In genomic region chr10:75491936-75492262, GRCm38 (mm10) we compare ENCODE assay signal across 23 mouse cellular contexts. TPM values are rescaled to one million over a fixed set of nuclear protein-coding genes. Genes with fewer than 3 reads are reported as not detected.
A peak's percentile ranks its signal among the peaks of the same experiment; 100 is the strongest.
DNase-seq lines count a peak whose midpoint lies in the region; ATAC-seq and TF ChIP-seq lines count a peak whose summit lies in the region.
"Had no signal": no experiment of that assay in that cellular context is flagged by ENCODE, and none has a peak within 500 bp of the region (broad histone marks: within the 10 kb centered on the region; RNA-seq: fewer than 3 reads in every experiment).

No protein-coding gene starts in this region.

- no peak for TF ChIP-seq EP300 in liver, postnatal 0 days (IDR thresholded peaks at IDR 0.05; ENCODE audit: low read depth)

- H3K27me3 ChIP-seq in liver, adult 2 months (ENCODE audit: control insufficient read depth, insufficient read depth, low read length), result no peaks in the 10 kb centered on the region
- no peaks in the 10 kb centered on the region for H3K27me3 ChIP-seq in liver, postnatal 0 days (ENCODE audit: insufficient read depth, low read length)
- H3K27me3 ChIP-seq in forebrain, postnatal 0 days (ENCODE audit: insufficient read depth, low read length), result no peaks in the 10 kb centered on the region
- H3K27me3 ChIP-seq: liver, embryonic 12.5 days; midbrain, embryonic 13.5 days had no signal

- H3K9ac ChIP-seq in liver, adult 2 months (ENCODE audit: low read depth, low read length), result no peak overlapping the region
- no peak overlapping the region for H3K9ac ChIP-seq in liver, postnatal 0 days (replicated peaks)
- H3K9ac ChIP-seq in forebrain, postnatal 0 days, result no peak overlapping the region
- H3K9ac ChIP-seq: liver, embryonic 12.5 days; lung, embryonic 14.5 days; midbrain, embryonic 13.5 days had no signal

- H3K79me2 ChIP-seq in liver, adult 2 months (ENCODE audit: control insufficient read depth, insufficient read depth, low read length), result no peaks in the 10 kb centered on the region

- ATAC-seq in liver, postnatal 0 days, result no peak
- peak; percentile 59 for ATAC-seq in megakaryocyte progenitor cell, adult 5-6 weeks (replicated peaks; ENCODE audit: poor library complexity)
- ATAC-seq in forebrain, postnatal 0 days, result no peak
- ATAC-seq: hindbrain, embryonic 16.5 days; liver, embryonic 12.5 days; midbrain, embryonic 13.5 days had no signal

- peak; percentile 18 for DNase-seq in liver, adult 2 months (ENCODE audit: extremely low read depth, low read depth, low spot score)
- no peak for DNase-seq in liver, postnatal 0 days
- DNase-seq in CD4-positive helper T cell, adult 2 months (ENCODE audit: low read depth, low spot score), result peak; percentile 65
- no peak for DNase-seq in forebrain, postnatal 0 days
- DNase-seq in left cerebral cortex, postnatal 36 days (ENCODE audit: low spot score in 2 of 2), result no peak
- no peak for DNase-seq in kidney, adult 9 months
- DNase-seq: adrenal gland, postnatal 10 days; cerebellum, adult 11-12 months; cerebellum, postnatal 36 days; heart, adult 2 months; heart, postnatal 36 days; kidney, adult 11 months; kidney, postnatal 25 days; lung, embryonic 14.5 days; right cerebral cortex, postnatal 14 days had no signal

- H3K4me2 ChIP-seq in liver, postnatal 0 days (ENCODE audit: low read depth, low read length), result no peak overlapping the region
- H3K4me2 ChIP-seq in forebrain, postnatal 0 days (ENCODE audit: low read depth), result no peak overlapping the region
- H3K4me2 ChIP-seq: liver, embryonic 12.5 days; lung, embryonic 14.5 days; midbrain, embryonic 13.5 days had no signal

- no peak overlapping the region for H3K27ac ChIP-seq in liver, adult 2 months (replicated peaks; ENCODE audit: insufficient read depth, low read depth, low read length)
- H3K27ac ChIP-seq in liver, postnatal 0 days (ENCODE audit: low read depth), result no peak overlapping the region
- peak overlapping the region; percentile 25 for H3K27ac ChIP-seq in bone marrow macrophage, adult 2 months (ENCODE audit: insufficient read depth, low read depth, low read length)
- H3K27ac ChIP-seq in forebrain, postnatal 0 days (ENCODE audit: low read depth, low read length), result no peak overlapping the region
- H3K27ac ChIP-seq: forebrain, embryonic 10.5 days; heart, adult 2 months; liver, embryonic 12.5 days; macrophage; midbrain, embryonic 13.5 days; stomach, postnatal 0 days had no signal

- no peaks in the 10 kb centered on the region for H3K9me3 ChIP-seq in liver, postnatal 0 days (ENCODE audit: low read length)
- H3K9me3 ChIP-seq in forebrain, postnatal 0 days (ENCODE audit: low read length), result no peaks in the 10 kb centered on the region
- H3K9me3 ChIP-seq: forebrain, embryonic 10.5 days; liver, embryonic 12.5 days; midbrain, embryonic 13.5 days had no signal

- H3K4me3 ChIP-seq in liver, adult 2 months (ENCODE audit: insufficient read depth, low read depth, low read length), result no peak overlapping the region
- H3K4me3 ChIP-seq in liver, postnatal 0 days (ENCODE audit: low read depth, low read length), result no peak overlapping the region
- H3K4me3 ChIP-seq in bone marrow macrophage, adult 2 months (ENCODE audit: insufficient read depth, low read length), result no peak overlapping the region
- H3K4me3 ChIP-seq in forebrain, postnatal 0 days (ENCODE audit: low read depth, low read length), result no peak overlapping the region
- H3K4me3 ChIP-seq: forebrain, embryonic 10.5 days; heart, adult 2 months; liver, embryonic 12.5 days; midbrain, embryonic 13.5 days had no signal

- no peak for TF ChIP-seq POLR2A in liver, adult 2 months (IDR thresholded peaks at IDR 0.05; ENCODE audit: extremely low read depth, insufficient read depth, low read length)
- no peak for TF ChIP-seq POLR2A in bone marrow macrophage, adult 2 months (IDR thresholded peaks at IDR 0.05; ENCODE audit: borderline replicate concordance, low read depth, low read length)

- H3K36me3 ChIP-seq in liver, adult 2 months (ENCODE audit: control insufficient read depth, insufficient read depth, low read length), result no peaks in the 10 kb centered on the region
- no peaks in the 10 kb centered on the region for H3K36me3 ChIP-seq in liver, postnatal 0 days (replicated peaks; ENCODE audit: insufficient read depth, low read length)
- H3K36me3 ChIP-seq in forebrain, postnatal 0 days (ENCODE audit: insufficient read depth), result no peaks in the 10 kb centered on the region
- H3K36me3 ChIP-seq: forebrain, embryonic 10.5 days; liver, embryonic 12.5 days; midbrain, embryonic 13.5 days had no signal

- WGBS in liver, adult 2 months, result 61% methylated on average over 2 of the region's 2 CpGs
- WGBS in liver, postnatal 0 days (ENCODE audit: insufficient replicate concordance), result 16% methylated on average over 2 of the region's 2 CpGs
- WGBS in forebrain, postnatal 0 days, result 76% methylated on average over 2 of the region's 2 CpGs

- peaks cover 10% of the 10 kb centered on the region; the same call in 1 of the 2 replicates for H3K4me1 ChIP-seq in liver, adult 2 months (ENCODE audit: control insufficient read depth, insufficient read depth, low read length)
- no peaks in the 10 kb centered on the region for H3K4me1 ChIP-seq in liver, postnatal 0 days (ENCODE audit: insufficient read depth)
- H3K4me1 ChIP-seq in bone marrow macrophage, adult 2 months (ENCODE audit: control insufficient read depth, insufficient read depth, low read length), result peaks cover 30% of the 10 kb centered on the region
- H3K4me1 ChIP-seq in forebrain, postnatal 0 days (ENCODE audit: insufficient read depth), result no peaks in the 10 kb centered on the region
- H3K4me1 ChIP-seq: forebrain, embryonic 10.5 days; midbrain, embryonic 13.5 days had no signal

- intact Hi-C loops in left cerebral cortex, postnatal 36 days (cut with DNase I), result no loop called here

- no peak for TF ChIP-seq CTCF in liver, adult 2 months (IDR thresholded peaks at IDR 0.05; ENCODE audit: low read depth, low read length)
- no peak for TF ChIP-seq CTCF in liver, postnatal 0 days (IDR thresholded peaks at IDR 0.05; ENCODE audit: low read depth)
- TF ChIP-seq CTCF in bone marrow macrophage, adult 2 months (IDR thresholded peaks at IDR 0.05; ENCODE audit: low read depth, low read length), result no peak
- TF ChIP-seq CTCF in forebrain, postnatal 0 days (IDR thresholded peaks at IDR 0.05; ENCODE audit: low read depth), result no peak

RNA-seq across cellular contexts. Expression of gene Snrpd3, which starts 25.5 kb away (rescaled TPM):
- total RNA-seq in liver, adult 2 months (2014; rRNA removed), result 26.6 and 29.1 TPM in 2 replicates
- 12.5 and 21.0 TPM in 2 replicates for polyA plus RNA-seq in liver, adult 2 months (2012; rRNA removed)
- polyA plus RNA-seq in liver, postnatal 0 days (2015; fragmentation: Nextera tagmentation; extraction: Ambion mirVana), result 51.9 and 58.8 TPM in 2 replicates
- polyA plus RNA-seq in bone marrow macrophage, adult 2 months (2012; ENCODE audit: insufficient read depth, insufficient read length, missing spikeins), result 94.5 and 97.1 TPM in 2 replicates
- 69.5 and 70.4 TPM in 2 replicates for total RNA-seq in megakaryocyte progenitor cell, adult 5-6 weeks (2015)
- 53.5 and 67.6 TPM in 2 replicates for total RNA-seq in megakaryocyte progenitor cell, adult 5-6 weeks (2017)
- 24.4 and 31.6 TPM in 2 replicates for total RNA-seq in forebrain, postnatal 0 days (2014; rRNA removed)
- polyA plus RNA-seq in forebrain, postnatal 0 days (2015; fragmentation: Nextera tagmentation; extraction: Ambion mirVana), result 144 and 167 TPM in 2 replicates
- total RNA-seq in left cerebral cortex, postnatal 36 days (2021), result 10 to 100 TPM; 65.9 to 68.9 TPM

RNA-seq across cellular contexts. Expression of gene Gucd1, which starts 25.9 kb away (rescaled TPM):
- total RNA-seq in liver, adult 2 months (2014; rRNA removed), result 115 and 138 TPM in 2 replicates
- 162 and 166 TPM in 2 replicates for polyA plus RNA-seq in liver, adult 2 months (2012; rRNA removed)
- polyA plus RNA-seq in liver, postnatal 0 days (2015; fragmentation: Nextera tagmentation; extraction: Ambion mirVana), result 45.2 and 45.6 TPM in 2 replicates
- polyA plus RNA-seq in bone marrow macrophage, adult 2 months (2012; ENCODE audit: insufficient read depth, insufficient read length, missing spikeins), result 20.1 and 20.7 TPM in 2 replicates
- 7.3 and 9.7 TPM in 2 replicates for total RNA-seq in megakaryocyte progenitor cell, adult 5-6 weeks (2015)
- total RNA-seq in megakaryocyte progenitor cell, adult 5-6 weeks (2017), result 11.2 and 14.9 TPM in 2 replicates
- 36.2 and 44.9 TPM in 2 replicates for total RNA-seq in forebrain, postnatal 0 days (2014; rRNA removed)
- 12.2 and 16.0 TPM in 2 replicates for polyA plus RNA-seq in forebrain, postnatal 0 days (2015; fragmentation: Nextera tagmentation; extraction: Ambion mirVana)
- 10 to 100 TPM; 15.4 to 21.5 TPM for total RNA-seq in left cerebral cortex, postnatal 36 days (2021)

Comparison
In these comparisons a context has a peak if more than half of its experiments do, and no peak if none do; other contexts are left out.
1. DNase-seq: peak in liver, adult 2 months (single experiment) and CD4-positive helper T cell, adult 2 months (single experiment); none in liver, postnatal 0 days (single experiment), forebrain, postnatal 0 days (single experiment), left cerebral cortex, postnatal 36 days (0 of 2) and kidney, adult 9 months (single experiment).